Mouse (Mus musculus): ENCODE data around the gene Cobl. TPM values are rescaled to one million over a fixed set of nuclear protein-coding genes. Genes with fewer than 3 reads are reported as not detected.

Gene Cobl
- polyA plus RNA-seq, 1 experiment from 2014 or later, result 42.5 TPM

DNA sequence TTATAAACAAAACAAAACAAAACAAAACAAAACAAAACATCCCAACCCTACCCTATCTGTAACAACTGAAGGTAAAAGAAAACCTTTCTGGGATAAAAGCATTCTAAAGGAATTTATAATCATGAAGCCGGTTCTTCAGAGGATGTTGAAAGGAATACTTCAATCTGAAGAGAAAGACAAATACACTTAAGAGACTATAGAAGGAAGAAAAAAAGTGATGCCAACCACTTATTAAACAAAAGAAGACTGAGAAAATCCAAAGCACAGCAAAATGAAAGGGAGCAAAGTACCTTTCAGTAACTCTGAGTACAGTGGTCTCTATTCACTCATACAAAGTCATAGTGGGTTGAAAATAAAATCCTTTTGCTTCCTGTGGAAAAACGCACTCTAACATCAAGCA lies 256.2 kb downstream of the Cobl start:
- no peak overlapping the region for H3K27ac ChIP-seq
- 80% methylated on average over 2 of the region's 2 CpGs for WGBS

DNA sequence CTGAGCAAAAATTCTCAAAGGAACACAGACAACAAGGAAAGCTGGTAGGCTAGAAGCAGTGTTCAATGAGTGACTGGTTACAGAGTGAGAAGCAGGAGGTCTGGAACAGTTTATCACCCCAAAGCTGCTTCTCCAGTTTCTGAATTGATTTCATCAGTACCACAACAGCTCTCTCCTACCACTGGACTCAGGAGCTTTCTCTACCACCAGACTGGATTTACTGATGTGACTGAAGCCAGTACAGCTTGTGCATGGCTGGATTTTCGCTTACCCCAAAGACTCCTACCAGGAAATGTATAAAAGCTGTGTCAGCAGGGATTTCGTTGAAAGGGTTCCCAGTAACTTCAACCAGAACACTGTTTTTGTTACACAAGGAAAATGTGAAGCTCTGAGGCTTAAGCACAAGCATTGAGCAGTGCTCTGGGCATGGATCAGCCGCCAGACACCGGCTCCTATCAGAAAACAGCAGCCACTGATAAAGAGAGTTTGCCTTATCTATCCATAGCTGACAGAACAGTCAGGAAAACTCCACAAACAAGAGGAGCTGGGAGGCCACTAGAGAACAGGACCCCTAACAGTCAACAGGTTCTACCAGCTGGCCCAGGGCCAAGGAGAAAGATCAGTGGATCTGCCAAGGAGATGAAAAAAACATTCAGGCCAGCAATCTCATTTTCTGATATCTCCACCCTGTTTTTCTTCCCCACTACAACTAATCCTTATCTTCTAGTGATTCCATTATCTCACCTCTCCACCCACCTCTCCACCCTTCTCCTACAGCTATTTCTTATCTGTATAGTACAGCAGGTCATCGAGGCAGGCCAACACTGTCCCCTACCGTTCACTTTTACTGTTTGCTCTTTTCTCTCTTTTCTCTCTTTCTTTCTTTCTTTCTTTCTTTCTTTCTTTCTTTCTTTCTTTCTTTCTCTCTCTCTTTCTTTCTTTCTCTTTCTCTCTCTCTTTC lies 259.3 kb downstream of the Cobl start:
- 15% methylated on average over 6 of the region's 6 CpGs for WGBS
- Histone ChIP-seq H3K36me3 (no peaks in the 10 kb centered on the region), H3K4me3 (no peak overlapping the region), H3K9ac (no peak overlapping the region), H3K4me1 (replicated peaks) (peaks cover 9% of the 10 kb centered on the region), H3K27ac (peak overlapping the region; percentile 60), H3K9me3 (replicated peaks) (no peaks in the 10 kb centered on the region), H3K27me3 (no peaks in the 10 kb centered on the region), H3K4me2 (peak overlapping the region; percentile 29)
- ATAC-seq (replicated peaks; ENCODE audit: insufficient number of reproducible peaks, insufficient read depth, low FRiP score, low read depth), result peak; percentile 82

More for the DNA sequence above, 256.2 kb downstream of the Cobl start:
- H3K4me3 ChIP-seq, result no peak overlapping the region
- no peaks in the 10 kb centered on the region for H3K27me3 ChIP-seq
- no peak overlapping the region for H3K9ac ChIP-seq
- no peaks in the 10 kb centered on the region for H3K36me3 ChIP-seq
- H3K4me1 ChIP-seq (replicated peaks), result peaks cover 9% of the 10 kb centered on the region
- no peak overlapping the region for H3K4me2 ChIP-seq
- H3K9me3 ChIP-seq (replicated peaks), result no peaks in the 10 kb centered on the region
- ATAC-seq (replicated peaks; ENCODE audit: insufficient number of reproducible peaks, insufficient read depth, low FRiP score, low read depth), result no peak

DNA sequence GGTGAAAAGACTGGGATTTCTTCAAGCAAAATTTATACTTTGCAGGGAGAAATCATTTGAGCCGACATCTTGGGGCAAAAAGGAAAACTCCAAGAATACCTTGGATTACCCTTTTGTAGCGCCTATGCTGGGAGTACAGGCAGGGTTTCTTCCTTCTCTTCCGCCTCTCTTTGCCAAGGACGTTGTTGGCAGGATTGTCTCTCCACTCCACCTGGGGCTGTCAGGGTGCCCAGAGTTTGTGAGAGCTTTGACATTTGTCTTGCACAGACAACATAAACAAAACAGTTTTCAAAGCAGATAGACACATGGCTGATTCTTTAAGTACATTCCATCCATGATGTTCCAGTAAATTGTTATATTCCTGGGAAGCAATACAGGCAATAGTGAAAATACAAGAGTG lies 265.3 kb downstream of the Cobl start:
- no peaks in the 10 kb centered on the region for H3K9me3 ChIP-seq (replicated peaks)
- no peak for ATAC-seq (replicated peaks; ENCODE audit: insufficient number of reproducible peaks, insufficient read depth, low FRiP score, low read depth)
- no peak overlapping the region for H3K27ac ChIP-seq
- H3K4me1 ChIP-seq (replicated peaks), result no peaks in the 10 kb centered on the region
- no peaks in the 10 kb centered on the region for H3K36me3 ChIP-seq
- H3K4me3 ChIP-seq, result no peak overlapping the region
- no peak overlapping the region for H3K4me2 ChIP-seq
- 78% methylated on average over 4 of the region's 4 CpGs for WGBS
- no peaks in the 10 kb centered on the region for H3K27me3 ChIP-seq
- H3K9ac ChIP-seq, result no peak overlapping the region

DNA sequence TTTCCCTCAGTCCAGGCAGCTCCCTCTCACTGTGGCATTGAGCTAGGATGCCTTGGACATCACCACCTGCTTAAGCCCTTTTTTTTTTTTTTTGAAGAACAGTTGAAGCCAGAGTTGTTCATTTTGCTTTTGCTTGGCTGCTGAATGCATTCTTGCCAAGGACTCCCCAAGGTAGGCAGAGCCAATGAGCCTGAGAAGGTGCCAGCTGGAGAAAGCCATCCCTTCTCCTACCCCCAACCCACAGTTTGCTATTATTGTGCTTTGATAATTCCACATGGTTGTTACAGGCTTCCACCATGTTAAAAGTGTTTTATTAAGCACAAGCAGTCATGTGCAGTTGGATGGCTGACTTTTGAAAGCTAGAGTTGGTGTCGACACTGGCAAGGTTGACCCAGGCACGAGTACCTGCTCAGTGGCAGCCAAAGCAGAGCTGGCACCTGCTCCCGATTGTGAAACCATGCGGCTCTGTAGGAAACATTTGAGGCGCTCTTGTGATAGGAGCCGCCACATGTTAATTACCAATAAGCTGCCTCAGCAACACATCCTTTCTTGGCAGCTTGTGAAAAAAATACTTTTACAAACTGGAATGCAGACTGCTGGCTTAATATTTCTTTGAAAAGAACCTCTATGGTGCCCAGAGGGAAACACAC lies 265.9 kb downstream of the Cobl start:
- no peak overlapping the region for H3K4me3 ChIP-seq
- H3K27me3 ChIP-seq, result no peaks in the 10 kb centered on the region
- H3K4me1 ChIP-seq (replicated peaks), result no peaks in the 10 kb centered on the region
- H3K36me3 ChIP-seq, result no peaks in the 10 kb centered on the region
- 78% methylated on average over 6 of the region's 6 CpGs for WGBS
- no peak for ATAC-seq (replicated peaks; ENCODE audit: insufficient number of reproducible peaks, insufficient read depth, low FRiP score, low read depth)
- H3K9ac ChIP-seq, result no peak overlapping the region
- H3K27ac ChIP-seq, result no peak overlapping the region
- no peaks in the 10 kb centered on the region for H3K9me3 ChIP-seq (replicated peaks)
- H3K4me2 ChIP-seq, result no peak overlapping the region

DNA sequence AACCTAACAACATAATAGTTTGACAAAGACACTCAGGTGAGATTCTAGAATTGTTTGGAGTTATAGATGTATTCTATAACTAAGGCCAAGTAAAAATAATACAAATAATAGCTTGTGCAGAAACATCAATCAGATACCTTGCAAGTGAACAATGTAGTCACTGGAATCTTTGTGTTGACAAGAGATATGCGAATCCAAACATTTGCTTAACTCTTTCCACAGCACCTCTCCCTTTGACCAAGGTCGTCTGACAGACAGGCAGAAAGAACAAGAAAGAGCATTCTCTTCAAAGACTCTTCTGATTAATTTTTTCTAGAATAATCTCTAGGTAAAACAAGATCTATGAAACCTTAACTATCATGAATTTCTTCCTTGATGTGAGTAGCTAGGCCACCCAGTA lies 266.7 kb downstream of the Cobl start:
- 71% methylated on average over 2 of the region's 2 CpGs for WGBS
- Histone ChIP-seq H3K4me2 (no peak overlapping the region), H3K4me1 (replicated peaks) (no peaks in the 10 kb centered on the region), H3K36me3 (no peaks in the 10 kb centered on the region), H3K27ac (no peak overlapping the region), H3K9me3 (replicated peaks) (no peaks in the 10 kb centered on the region), H3K9ac (no peak overlapping the region), H3K27me3 (no peaks in the 10 kb centered on the region), H3K4me3 (no peak overlapping the region)
- no peak for ATAC-seq (replicated peaks; ENCODE audit: insufficient number of reproducible peaks, insufficient read depth, low FRiP score, low read depth)

DNA sequence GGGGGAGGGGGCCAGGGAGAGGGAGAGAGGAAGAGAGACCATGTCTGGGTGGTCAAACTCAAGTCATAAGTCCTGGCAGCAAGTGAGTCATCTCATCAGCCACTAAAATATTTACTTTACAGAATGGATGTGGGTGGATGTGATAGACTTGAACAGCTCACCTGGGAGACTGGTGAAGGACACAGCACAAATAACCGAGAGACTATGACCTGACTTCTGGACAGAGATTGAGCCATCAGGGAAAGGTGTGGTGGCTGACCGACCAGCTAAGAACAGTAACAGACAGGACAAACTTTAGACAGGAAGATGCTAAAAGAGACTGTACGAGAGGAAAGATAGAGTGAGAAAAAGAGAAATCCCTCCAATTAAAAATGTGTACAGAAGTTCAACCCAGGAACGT lies 267.2 kb downstream of the Cobl start:
- Histone ChIP-seq H3K27me3 (no peaks in the 10 kb centered on the region), H3K4me2 (no peak overlapping the region), H3K36me3 (no peaks in the 10 kb centered on the region), H3K9me3 (replicated peaks) (no peaks in the 10 kb centered on the region), H3K9ac (no peak overlapping the region), H3K27ac (no peak overlapping the region), H3K4me3 (no peak overlapping the region), H3K4me1 (replicated peaks) (no peaks in the 10 kb centered on the region)
- no peak for ATAC-seq (replicated peaks; ENCODE audit: insufficient number of reproducible peaks, insufficient read depth, low FRiP score, low read depth)
- WGBS, result 76% methylated on average over 4 of the region's 4 CpGs

DNA sequence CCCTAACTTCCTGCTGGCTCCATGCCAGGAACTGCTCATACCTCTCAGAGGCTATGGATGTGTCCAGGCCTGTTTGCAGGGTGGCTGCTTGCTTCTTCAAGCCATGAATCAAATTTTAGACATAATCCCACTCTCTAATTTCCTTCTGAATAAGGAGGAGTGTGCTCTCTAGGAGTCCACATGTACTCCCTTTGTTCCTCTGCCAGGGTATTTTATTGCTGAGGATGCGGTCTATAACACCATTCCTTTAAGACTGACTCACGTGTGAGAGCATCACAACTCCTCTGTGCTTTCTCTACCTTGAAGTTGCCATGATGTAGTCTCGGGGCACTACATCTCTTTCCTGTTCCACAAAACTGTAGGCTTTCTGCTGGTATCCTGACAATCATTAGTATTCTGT lies 269.4 kb downstream of the Cobl start:
- Histone ChIP-seq H3K27me3 (no peaks in the 10 kb centered on the region), H3K36me3 (no peaks in the 10 kb centered on the region), H3K27ac (no peak overlapping the region), H3K9ac (no peak overlapping the region), H3K4me3 (no peak overlapping the region), H3K4me2 (no peak overlapping the region), H3K9me3 (replicated peaks) (no peaks in the 10 kb centered on the region), H3K4me1 (replicated peaks) (no peaks in the 10 kb centered on the region)
- 77% methylated on average over 3 of the region's 3 CpGs for WGBS
- ATAC-seq (replicated peaks; ENCODE audit: insufficient number of reproducible peaks, insufficient read depth, low FRiP score, low read depth), result no peak

DNA sequence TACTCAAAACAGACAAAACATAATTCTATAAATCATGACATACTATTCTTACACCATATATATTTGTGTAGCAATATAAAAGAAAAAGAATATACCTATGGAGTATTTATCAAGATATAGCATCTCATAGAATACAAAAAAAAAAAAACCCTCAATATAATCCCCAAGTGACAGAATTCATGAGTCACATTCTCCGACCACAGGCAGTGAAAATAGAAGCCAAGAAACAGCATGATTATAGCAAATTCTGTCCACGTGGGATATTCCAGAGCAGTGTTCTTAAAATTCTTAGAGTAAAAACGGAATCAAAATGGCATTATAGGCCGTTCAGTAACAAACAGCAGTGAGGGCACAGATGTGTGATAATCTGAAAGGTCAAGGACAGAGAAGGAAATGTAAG lies 271.4 kb downstream of the Cobl start:
- no peak overlapping the region for H3K27ac ChIP-seq
- no peak for ATAC-seq (replicated peaks; ENCODE audit: insufficient number of reproducible peaks, insufficient read depth, low FRiP score, low read depth)
- no peaks in the 10 kb centered on the region for H3K9me3 ChIP-seq (replicated peaks)
- WGBS, result 71% methylated on average over 4 of the region's 4 CpGs
- no peak overlapping the region for H3K9ac ChIP-seq
- H3K27me3 ChIP-seq, result no peaks in the 10 kb centered on the region
- no peaks in the 10 kb centered on the region for H3K4me1 ChIP-seq (replicated peaks)
- no peak overlapping the region for H3K4me2 ChIP-seq
- no peaks in the 10 kb centered on the region for H3K36me3 ChIP-seq
- no peak overlapping the region for H3K4me3 ChIP-seq

DNA sequence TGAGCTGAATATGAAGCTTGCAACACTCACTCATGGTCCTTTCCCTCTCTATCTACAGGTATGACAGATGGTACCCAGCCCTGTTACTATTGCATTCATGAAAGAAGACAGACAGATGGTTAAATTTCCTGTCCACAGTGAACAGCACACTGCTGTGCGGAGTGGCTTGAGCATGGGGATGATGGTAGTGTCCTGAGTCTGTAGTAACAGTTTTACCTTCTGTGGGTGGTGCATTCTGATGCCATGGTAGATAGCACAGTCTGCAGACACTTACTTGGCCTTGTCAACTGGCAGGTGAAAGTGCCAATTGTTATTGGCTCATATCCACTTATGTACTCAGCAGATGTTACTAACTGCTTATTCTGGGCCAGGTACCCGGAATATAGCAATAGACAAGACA lies 273.4 kb downstream of the Cobl start:
- H3K9ac ChIP-seq, result no peak overlapping the region
- no peak overlapping the region for H3K27ac ChIP-seq
- H3K36me3 ChIP-seq, result no peaks in the 10 kb centered on the region
- H3K9me3 ChIP-seq (replicated peaks), result no peaks in the 10 kb centered on the region
- no peaks in the 10 kb centered on the region for H3K4me1 ChIP-seq (replicated peaks)
- H3K27me3 ChIP-seq, result no peaks in the 10 kb centered on the region
- WGBS, result 81% methylated on average over 2 of the region's 2 CpGs
- ATAC-seq (replicated peaks; ENCODE audit: insufficient number of reproducible peaks, insufficient read depth, low FRiP score, low read depth), result no peak
- no peak overlapping the region for H3K4me2 ChIP-seq
- no peak overlapping the region for H3K4me3 ChIP-seq

DNA sequence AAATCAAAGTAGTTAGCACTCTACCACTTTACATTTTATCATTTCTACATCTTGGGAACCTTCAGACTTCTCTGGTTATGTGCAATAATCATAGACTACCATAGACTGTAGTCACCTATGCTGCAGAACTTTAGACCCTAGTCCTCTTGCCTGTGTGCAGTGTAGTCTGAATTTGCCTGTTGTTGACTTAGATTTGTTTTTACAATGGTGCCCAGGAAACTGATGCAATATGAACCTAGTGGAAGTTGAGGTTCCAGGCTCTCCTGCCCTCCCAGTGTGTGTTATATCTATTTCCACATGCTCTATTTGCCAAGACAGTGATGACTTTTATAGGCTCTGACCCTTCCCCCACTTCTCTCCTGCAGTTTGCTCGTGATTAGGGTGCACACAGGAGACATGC lies 274.3 kb downstream of the Cobl start:
- Histone ChIP-seq H3K27ac (no peak overlapping the region), H3K4me1 (replicated peaks) (no peaks in the 10 kb centered on the region), H3K36me3 (no peaks in the 10 kb centered on the region), H3K4me3 (no peak overlapping the region), H3K4me2 (no peak overlapping the region), H3K9ac (no peak overlapping the region), H3K27me3 (no peaks in the 10 kb centered on the region), H3K9me3 (replicated peaks) (no peaks in the 10 kb centered on the region)
- WGBS, result 51% methylated on average over 1 of the region's 1 CpGs
- ATAC-seq (replicated peaks; ENCODE audit: insufficient number of reproducible peaks, insufficient read depth, low FRiP score, low read depth), result no peak

Data from heart, embryonic 15.5 days (tissue).